Mouse (Mus musculus): ENCODE data around the gene Ctnnb1.

The Ctnnb1 gene

GRCm38 (mm10) chr9:120926939-120927606 lies 1.9 kb upstream of the Ctnnb1 start:
- no peak for DNase-seq (ENCODE audit: low read depth, low spot score)

DNA sequence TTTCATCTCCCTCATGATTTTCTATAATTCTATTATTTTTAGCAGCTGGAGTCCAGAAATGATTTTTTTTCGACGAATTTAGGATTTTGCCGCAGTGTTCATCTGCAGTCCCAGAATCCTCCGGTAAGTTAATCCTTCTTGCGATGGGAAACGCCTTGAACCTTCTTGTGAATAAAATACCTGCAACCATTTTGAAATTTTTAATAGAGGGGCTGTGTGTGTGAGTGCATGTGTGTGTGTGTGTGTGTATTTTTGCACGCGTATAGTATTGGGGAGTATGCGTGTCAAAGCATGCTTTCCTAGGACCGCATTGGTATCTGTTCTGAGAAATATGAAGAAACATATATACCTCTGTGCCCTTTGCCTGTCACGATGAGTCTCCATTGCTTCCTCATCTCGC lies 1.0 kb downstream of the Ctnnb1 start:
- DNase-seq (ENCODE audit: low read depth, low spot score): no peak

- DNase-seq (ENCODE audit: low read depth, low spot score): no peak
Observed at GRCm38 (mm10) chr9:120930811-120931210, 1.8 kb downstream of the Ctnnb1 start.

- no peak for DNase-seq (ENCODE audit: low read depth, low spot score)
Observed at GRCm38 (mm10) chr9:120932371-120932770, 3.4 kb downstream of the Ctnnb1 start.

GRCm38 (mm10) chr9:120932797-120933586 lies 4.0 kb downstream of the Ctnnb1 start:
- peak; percentile 95 for DNase-seq (ENCODE audit: low read depth, low spot score)

- DNase-seq (ENCODE audit: low read depth, low spot score): no peak
Observed at GRCm38 (mm10) chr9:120933587-120933885, 4.5 kb downstream of the Ctnnb1 start.

DNA sequence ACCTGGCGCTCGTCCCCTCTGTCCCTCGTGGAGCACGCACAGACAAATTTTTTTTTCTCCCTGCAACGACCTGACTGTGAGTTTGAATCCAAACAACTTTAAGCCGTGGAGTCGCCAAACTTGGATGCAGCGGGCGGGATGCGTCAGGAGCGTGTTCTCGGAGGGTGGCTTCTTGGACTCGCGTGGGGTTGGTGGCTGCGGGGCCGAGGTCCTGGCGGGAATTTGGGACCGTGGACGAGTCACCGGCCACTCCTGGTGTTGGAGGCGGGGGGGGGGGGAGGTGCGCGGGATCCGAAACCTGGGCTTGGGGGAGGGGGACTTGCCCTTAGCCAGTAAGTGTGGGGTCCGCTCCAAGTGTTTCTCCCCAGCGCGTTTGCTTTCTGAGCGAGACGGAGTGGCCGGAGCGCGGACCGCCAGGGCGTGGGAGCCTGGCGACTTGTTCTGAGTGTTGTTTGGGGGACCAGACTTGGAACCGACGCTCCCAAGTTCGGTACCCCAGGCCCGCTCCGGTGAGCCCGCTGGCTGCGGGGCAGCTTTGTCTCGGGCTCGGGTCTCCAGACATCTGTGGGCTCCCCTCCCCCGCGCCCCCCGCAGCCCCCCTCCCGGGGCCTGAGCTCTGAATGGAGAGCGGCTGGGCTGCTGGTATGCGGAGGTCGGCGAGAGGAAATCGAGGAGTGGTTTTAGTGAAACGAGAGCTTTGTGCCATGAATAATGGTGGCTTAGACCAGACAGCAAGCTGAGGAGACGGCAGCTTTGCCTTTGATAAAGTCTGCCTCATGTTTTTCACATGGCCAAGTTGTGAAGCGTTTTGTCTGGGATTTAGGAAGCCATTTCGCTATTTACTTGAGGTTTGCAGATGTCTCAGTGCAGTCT lies 5.1 kb downstream of the Ctnnb1 start:
- peak; percentile 28 for DNase-seq (ENCODE audit: low read depth, low spot score)

DNA sequence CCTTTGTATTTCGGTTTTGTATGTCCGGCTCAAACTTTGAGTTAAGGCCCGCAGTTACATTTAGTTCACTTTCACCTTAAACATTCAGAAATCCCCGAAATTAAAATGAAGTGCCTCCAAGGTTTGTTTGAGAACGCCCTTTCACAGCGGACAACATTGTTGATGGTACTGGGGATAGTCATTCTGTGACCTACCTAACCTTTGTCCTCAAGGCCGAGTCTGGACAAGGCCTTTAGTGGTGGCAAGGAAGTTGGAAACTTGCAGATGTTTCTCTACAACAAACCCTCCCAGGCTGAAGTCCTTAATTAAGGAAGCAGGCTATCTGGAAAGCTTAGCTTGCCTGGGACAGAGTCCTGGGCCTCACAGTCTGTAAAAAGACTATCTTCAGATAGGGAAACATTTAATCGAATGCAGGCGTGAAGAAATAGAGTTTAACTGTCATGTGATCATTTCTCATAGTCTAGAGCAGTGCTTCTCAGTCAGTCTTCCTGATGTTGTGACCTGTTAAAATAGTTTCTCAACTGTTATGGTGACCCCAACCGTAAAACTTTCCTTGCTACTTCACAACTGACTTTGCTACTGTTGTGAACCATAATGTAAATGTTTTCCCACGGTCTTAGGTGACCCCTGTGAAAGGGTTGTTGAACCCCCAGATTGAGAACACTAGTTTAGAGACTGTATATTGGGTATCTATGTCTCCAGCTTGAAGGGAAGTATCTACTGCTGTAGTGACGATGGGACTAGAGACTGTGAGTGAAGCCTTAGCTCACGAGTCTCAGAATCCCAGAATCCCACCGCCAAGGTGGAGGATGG lies 6.0 kb downstream of the Ctnnb1 start:
- no peak for DNase-seq (ENCODE audit: low read depth, low spot score)

DNA sequence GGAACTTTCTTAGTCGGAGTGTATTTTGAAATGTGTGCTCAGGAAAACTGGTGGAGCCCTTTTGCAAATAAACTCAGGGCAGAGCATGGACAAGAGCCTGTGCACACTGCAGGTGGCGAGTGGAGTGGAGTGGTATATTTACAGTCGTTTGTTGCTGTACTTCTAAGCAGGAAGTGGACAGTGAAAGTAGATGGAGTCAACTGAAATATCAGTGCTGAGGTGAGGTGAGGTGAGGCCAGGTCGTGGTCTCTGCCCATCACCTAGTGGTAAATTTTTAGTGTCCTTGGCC lies 6.6 kb downstream of the Ctnnb1 start:
- DNase-seq (ENCODE audit: low read depth, low spot score): no peak

GRCm38 (mm10) chr9:120936351-120936750 lies 7.3 kb downstream of the Ctnnb1 start:
- peak; percentile 80 for DNase-seq (ENCODE audit: low read depth, low spot score)

GRCm38 (mm10) chr9:120940858-120941257 lies 11.8 kb downstream of the Ctnnb1 start:
- no peak for DNase-seq (ENCODE audit: low read depth, low spot score)

GRCm38 (mm10) chr9:120943757-120944156 lies 14.7 kb downstream of the Ctnnb1 start:
- no peak for DNase-seq (ENCODE audit: low read depth, low spot score)

DNA sequence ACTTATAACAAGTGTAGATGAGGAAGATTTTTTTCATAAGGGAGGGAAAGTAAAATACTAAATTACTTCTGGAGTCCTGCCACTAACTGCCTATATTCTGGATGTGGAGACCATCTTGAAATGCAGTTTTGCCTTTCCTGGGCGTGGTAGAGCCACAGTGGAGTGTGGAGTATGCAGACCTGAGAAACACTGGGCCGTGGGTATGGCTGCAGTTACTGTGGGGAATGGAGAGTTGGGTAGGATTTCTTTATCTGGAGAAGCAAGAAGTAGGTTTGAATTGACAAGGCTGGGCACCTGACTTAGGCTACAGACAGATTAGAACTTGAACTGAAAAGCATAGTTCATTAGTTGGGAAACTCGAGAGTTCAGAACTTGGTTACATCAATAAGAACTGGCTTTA lies 15.2 kb downstream of the Ctnnb1 start:
- DNase-seq (ENCODE audit: low read depth, low spot score): no peak

DNA sequence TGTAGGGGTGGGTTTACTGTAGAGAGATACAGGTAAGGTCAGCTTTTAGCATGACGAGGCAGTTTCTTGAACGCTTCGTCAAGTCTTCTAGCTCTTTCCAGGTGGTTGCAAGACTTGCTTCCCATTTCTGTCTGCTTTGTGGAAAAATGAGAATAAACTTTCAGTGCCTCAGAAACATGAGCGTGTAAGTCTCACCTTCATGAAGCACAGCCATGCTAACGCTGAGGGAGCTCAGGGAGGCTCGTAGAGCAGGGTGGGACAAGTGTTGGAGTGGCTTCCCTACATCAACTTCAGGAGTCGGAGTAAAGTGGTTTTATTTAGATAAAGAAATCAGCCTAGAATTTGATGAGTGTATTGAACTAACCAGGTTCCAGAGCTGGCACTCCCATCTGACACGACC lies 17.1 kb downstream of the Ctnnb1 start:
- no peak for DNase-seq (ENCODE audit: low read depth, low spot score)

GRCm38 (mm10) chr9:120948832-120949231 lies 19.8 kb downstream of the Ctnnb1 start:
- DNase-seq (ENCODE audit: low read depth, low spot score): no peak

DNA sequence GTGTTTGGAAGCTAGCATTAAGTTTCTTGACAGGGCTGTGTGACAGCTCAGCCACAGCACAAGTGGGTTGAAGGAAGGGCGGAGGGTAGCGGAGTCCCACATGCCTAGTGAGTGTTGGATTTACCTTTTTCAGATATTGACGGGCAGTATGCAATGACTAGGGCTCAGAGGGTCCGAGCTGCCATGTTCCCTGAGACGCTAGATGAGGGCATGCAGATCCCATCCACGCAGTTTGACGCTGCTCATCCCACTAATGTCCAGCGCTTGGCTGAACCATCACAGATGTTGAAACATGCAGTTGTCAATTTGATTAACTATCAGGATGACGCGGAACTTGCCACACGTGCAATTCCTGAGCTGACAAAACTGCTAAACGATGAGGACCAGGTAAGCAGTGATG lies 21.7 kb downstream of the Ctnnb1 start:
- no peak for DNase-seq (ENCODE audit: low read depth, low spot score)

GRCm38 (mm10) chr9:120951947-120952346 lies 22.9 kb downstream of the Ctnnb1 start:
- no peak for DNase-seq (ENCODE audit: low read depth, low spot score)

DNA sequence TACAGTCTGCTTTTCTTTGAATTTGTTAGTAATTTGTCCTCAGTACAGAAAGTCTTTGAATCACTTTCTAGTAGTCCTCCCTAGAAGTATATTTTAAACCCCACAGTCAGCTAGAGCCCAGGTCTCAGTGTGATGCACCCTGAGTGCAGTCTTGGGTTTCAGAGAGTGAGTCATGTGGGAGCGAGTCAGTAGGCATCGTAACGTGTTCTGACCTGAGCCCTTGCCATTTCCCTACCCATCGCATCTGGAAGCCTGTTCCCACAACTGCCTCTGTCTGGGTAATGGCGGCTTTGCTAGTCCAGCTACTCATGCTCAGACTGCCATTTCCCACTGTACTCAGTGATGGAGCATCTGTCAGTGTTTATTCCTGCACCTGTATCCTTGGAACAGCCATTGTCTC lies 29.0 kb downstream of the Ctnnb1 start:
- DNase-seq (ENCODE audit: low read depth, low spot score): no peak

DNA sequence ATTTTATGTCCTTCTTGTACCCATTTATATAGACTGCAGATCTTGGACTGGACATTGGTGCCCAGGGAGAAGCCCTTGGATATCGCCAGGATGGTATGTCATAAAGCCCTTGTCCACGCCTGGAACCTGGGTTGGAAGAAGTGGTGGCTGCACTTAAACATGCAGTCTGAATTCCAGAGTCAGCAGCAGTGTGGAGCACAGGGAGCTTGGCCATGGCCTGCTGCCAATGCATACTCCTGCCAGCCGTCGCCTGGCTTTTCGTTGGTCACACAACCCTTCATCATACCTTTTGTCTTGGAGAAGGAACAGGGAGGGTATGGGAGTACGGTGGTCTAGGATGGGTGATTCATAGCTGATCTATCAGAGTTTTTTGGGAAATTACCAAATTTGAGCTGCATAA lies 29.5 kb downstream of the Ctnnb1 start:
- no peak for DNase-seq (ENCODE audit: low read depth, low spot score)

- DNase-seq (ENCODE audit: low read depth, low spot score): no peak
Observed at GRCm38 (mm10) chr9:120959225-120959624, 30.2 kb downstream of the Ctnnb1 start.

DNA sequence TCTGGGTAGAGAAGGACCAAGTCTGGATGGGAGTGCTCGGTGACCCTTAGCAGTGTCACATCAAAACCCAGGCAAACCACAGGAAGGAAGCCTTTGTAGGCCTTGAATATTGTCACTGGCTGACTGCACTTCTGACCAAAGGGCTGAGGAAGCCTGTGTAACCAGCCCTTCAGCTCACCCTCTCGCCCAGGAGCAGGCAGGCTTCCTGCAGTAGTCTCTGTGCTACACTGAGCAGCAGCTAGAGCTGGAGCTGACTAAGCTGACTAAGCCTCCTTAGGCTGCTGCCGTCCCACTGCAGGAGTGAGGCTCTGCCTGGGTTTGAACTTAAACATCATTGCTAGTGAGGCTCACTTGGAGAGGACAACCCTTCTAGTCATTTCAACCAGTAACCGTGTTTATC lies 31.6 kb downstream of the Ctnnb1 start:
- DNase-seq (ENCODE audit: low read depth, low spot score): no peak

DNA sequence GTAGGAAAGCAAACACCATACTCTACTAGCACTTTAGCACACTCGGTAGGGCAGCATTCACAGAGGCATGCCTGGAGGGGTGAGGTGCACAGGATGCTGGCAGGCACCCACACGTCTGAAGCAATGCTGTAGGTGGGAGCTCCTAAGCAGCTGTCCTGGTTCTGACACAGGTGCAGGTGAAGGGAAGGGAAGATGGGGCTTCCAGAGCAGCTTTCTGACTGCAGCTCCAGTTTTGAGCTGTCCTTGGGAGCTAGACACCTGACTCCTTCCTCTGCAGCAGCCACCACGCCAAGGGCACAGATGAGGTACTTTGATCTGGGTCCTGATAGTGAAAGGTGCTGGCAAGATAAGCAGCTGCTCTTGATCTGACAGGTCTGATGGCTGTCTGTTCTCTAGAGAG lies 32.5 kb downstream of the Ctnnb1 start:
- no peak for DNase-seq (ENCODE audit: low read depth, low spot score)
